Mouse (Mus musculus): ENCODE data around the gene Shisa8. TPM values are rescaled to one million over a fixed set of nuclear protein-coding genes. Genes with fewer than 3 reads are reported as not detected.

Gene Shisa8
- polyA plus RNA-seq, 1 experiment from 2014 or later = 0.66 TPM

DNA sequence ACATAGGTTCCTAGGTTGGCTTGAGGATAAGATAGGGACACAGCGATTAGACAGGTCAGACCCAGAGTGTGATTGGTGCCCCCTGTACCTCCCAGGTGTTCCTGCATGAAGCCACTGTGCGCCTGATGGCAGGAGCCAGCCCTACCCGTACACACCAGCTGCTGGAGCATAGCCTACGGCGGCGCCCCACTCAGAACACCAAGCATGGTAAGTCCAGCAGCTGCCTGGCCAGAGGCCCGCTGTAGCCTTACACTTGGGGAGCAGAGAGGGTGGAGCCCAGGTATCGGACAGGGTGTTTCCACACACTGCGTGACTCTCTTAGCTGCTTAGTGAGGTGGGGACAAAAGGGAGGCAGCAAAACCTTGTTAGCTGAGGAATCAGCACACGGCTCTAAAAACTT, 9.5 kb downstream of the Shisa8 start:
- Histone ChIP-seq H3K9me3 (replicated peaks; ENCODE audit: low read length) (no peaks in the 10 kb centered on the region), H3K27me3 (ENCODE audit: insufficient read depth, low read length) (peaks cover 16% of the 10 kb centered on the region), H3K4me2 (ENCODE audit: low read length) (no peak overlapping the region), H3K9ac (ENCODE audit: low read depth, low read length) (no peak overlapping the region), H3K36me3 (ENCODE audit: insufficient read depth, low read length) (peaks cover 43% of the 10 kb centered on the region), H3K4me3 (replicated peaks; ENCODE audit: low read depth, low read length) (no peak overlapping the region), H3K27ac (no peak overlapping the region), H3K4me1 (replicated peaks; ENCODE audit: insufficient read depth, low read length) (no peaks in the 10 kb centered on the region)
- DNase-seq (ENCODE audit: low spot score) = no peak
- no peak for TF ChIP-seq CTCF (IDR thresholded peaks at IDR 0.05; ENCODE audit: low read depth)
- 95% methylated on average over 10 of the region's 10 CpGs for WGBS
- ATAC-seq (replicated peaks; ENCODE audit: low FRiP score, low read depth) = no peak

- H3K9ac ChIP-seq (ENCODE audit: low read depth, low read length) = no peak overlapping the region
- H3K4me2 ChIP-seq (ENCODE audit: low read length) = no peak overlapping the region
- H3K27me3 ChIP-seq (ENCODE audit: insufficient read depth, low read length) = peaks cover 9% of the 10 kb centered on the region
- H3K9me3 ChIP-seq (replicated peaks; ENCODE audit: low read length) = no peaks in the 10 kb centered on the region
- peaks cover 51% of the 10 kb centered on the region for H3K36me3 ChIP-seq (ENCODE audit: insufficient read depth, low read length)
- DNase-seq (ENCODE audit: low spot score) = no peak
- H3K4me1 ChIP-seq (replicated peaks; ENCODE audit: insufficient read depth, low read length) = no peaks in the 10 kb centered on the region
- no peak for TF ChIP-seq CTCF (IDR thresholded peaks at IDR 0.05; ENCODE audit: low read depth)
- no peak overlapping the region for H3K27ac ChIP-seq
- ATAC-seq (replicated peaks; ENCODE audit: low FRiP score, low read depth) = no peak
- 75% methylated on average over 6 of the region's 6 CpGs for WGBS
- H3K4me3 ChIP-seq (replicated peaks; ENCODE audit: low read depth, low read length) = no peak overlapping the region
Measured at GRCm38 (mm10) chr15:82202086-82202485, 10.5 kb downstream of the Shisa8 start.

DNA sequence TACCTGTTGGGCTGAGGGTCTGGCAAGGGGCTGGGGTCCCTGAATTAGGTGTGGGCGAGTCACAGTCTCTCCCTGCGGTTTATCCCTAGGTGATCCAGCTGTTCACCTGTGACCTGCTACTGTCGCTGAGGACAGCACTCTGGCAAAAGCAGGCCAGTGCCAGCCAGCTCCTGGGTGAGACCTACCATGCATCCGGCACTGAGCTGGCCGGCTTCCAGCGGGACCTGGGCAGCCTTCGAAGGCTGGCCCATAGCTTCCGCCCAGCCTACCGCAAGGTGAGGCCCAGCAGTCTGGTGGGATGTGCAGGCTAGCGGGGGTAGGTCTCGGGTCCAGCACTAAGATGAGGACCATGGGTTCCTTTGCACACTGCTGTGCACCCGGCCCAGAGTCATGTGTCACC, 13.1 kb downstream of the Shisa8 start:
- no peak overlapping the region for H3K4me3 ChIP-seq (replicated peaks; ENCODE audit: low read depth, low read length)
- H3K9me3 ChIP-seq (replicated peaks; ENCODE audit: low read length) = no peaks in the 10 kb centered on the region
- no peaks in the 10 kb centered on the region for H3K4me1 ChIP-seq (replicated peaks; ENCODE audit: insufficient read depth, low read length)
- no peak for TF ChIP-seq CTCF (IDR thresholded peaks at IDR 0.05; ENCODE audit: low read depth)
- WGBS = 84% methylated on average over 12 of the region's 12 CpGs
- H3K27me3 ChIP-seq (ENCODE audit: insufficient read depth, low read length) = no peaks in the 10 kb centered on the region
- ATAC-seq (replicated peaks; ENCODE audit: low FRiP score, low read depth) (no peak; the same call in 1 of the 2 replicates), DNase-seq (ENCODE audit: low spot score) (no peak)
- no peak overlapping the region for H3K4me2 ChIP-seq (ENCODE audit: low read length)
- H3K27ac ChIP-seq = no peak overlapping the region
- peaks cover 68% of the 10 kb centered on the region for H3K36me3 ChIP-seq (ENCODE audit: insufficient read depth, low read length)
- no peak overlapping the region for H3K9ac ChIP-seq (ENCODE audit: low read depth, low read length)

- Histone ChIP-seq H3K27ac (no peak overlapping the region), H3K36me3 (ENCODE audit: insufficient read depth, low read length) (peaks cover 67% of the 10 kb centered on the region), H3K9me3 (replicated peaks; ENCODE audit: low read length) (no peaks in the 10 kb centered on the region), H3K4me3 (replicated peaks; ENCODE audit: low read depth, low read length) (no peak overlapping the region), H3K4me2 (ENCODE audit: low read length) (no peak overlapping the region), H3K4me1 (replicated peaks; ENCODE audit: insufficient read depth, low read length) (no peaks in the 10 kb centered on the region), H3K27me3 (ENCODE audit: insufficient read depth, low read length) (no peaks in the 10 kb centered on the region), H3K9ac (ENCODE audit: low read depth, low read length) (no peak overlapping the region)
- no peak for DNase-seq (ENCODE audit: low spot score)
- WGBS = 86% methylated on average over 7 of the region's 7 CpGs
- ATAC-seq (replicated peaks; ENCODE audit: low FRiP score, low read depth) = no peak
- no peak for TF ChIP-seq CTCF (IDR thresholded peaks at IDR 0.05; ENCODE audit: low read depth)
Measured at GRCm38 (mm10) chr15:82198342-82198741, 14.3 kb downstream of the Shisa8 start.

DNA sequence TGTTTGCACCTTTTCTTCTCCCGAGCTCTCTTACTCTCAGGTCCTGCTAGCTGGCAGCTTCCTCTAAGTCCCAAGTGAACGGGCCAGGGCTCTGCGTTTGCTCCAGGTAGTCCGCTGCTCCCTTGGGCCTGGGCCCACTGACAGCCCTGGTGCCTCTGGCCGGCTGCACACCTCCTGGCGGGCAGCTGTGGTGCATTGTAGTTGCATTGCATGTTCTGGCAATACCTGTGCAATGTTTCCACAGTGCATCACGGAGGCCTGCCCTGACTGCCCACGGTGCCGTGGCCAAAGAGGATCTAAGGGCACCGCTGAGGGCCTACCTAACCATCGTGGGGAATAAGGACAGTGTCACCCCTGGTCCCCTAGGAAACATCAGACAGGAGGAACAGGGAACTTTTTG, 14.7 kb downstream of the Shisa8 start:
- H3K4me3 ChIP-seq (replicated peaks; ENCODE audit: low read depth, low read length) = no peak overlapping the region
- DNase-seq (ENCODE audit: low spot score) (no peak), ATAC-seq (replicated peaks; ENCODE audit: low FRiP score, low read depth) (no peak)
- no peak for TF ChIP-seq CTCF (IDR thresholded peaks at IDR 0.05; ENCODE audit: low read depth)
- H3K9ac ChIP-seq (ENCODE audit: low read depth, low read length) = no peak overlapping the region
- H3K27me3 ChIP-seq (ENCODE audit: insufficient read depth, low read length) = no peaks in the 10 kb centered on the region
- H3K9me3 ChIP-seq (replicated peaks; ENCODE audit: low read length) = no peaks in the 10 kb centered on the region
- no peak overlapping the region for H3K27ac ChIP-seq
- no peak overlapping the region for H3K4me2 ChIP-seq (ENCODE audit: low read length)
- 86% methylated on average over 11 of the region's 11 CpGs for WGBS
- no peaks in the 10 kb centered on the region for H3K4me1 ChIP-seq (replicated peaks; ENCODE audit: insufficient read depth, low read length)
- H3K36me3 ChIP-seq (ENCODE audit: insufficient read depth, low read length) = peaks cover 67% of the 10 kb centered on the region

GRCm38 (mm10) chr15:82197246-82197750, 15.3 kb downstream of the Shisa8 start:
- H3K27ac ChIP-seq = no peak overlapping the region
- H3K36me3 ChIP-seq (ENCODE audit: insufficient read depth, low read length) = peaks cover 64% of the 10 kb centered on the region
- H3K9me3 ChIP-seq (replicated peaks; ENCODE audit: low read length) = no peaks in the 10 kb centered on the region
- H3K4me2 ChIP-seq (ENCODE audit: low read length) = no peak overlapping the region
- WGBS = 91% methylated on average over 10 of the region's 10 CpGs
- no peak overlapping the region for H3K4me3 ChIP-seq (replicated peaks; ENCODE audit: low read depth, low read length)
- no peak for TF ChIP-seq CTCF (IDR thresholded peaks at IDR 0.05; ENCODE audit: low read depth)
- no peaks in the 10 kb centered on the region for H3K4me1 ChIP-seq (replicated peaks; ENCODE audit: insufficient read depth, low read length)
- no peak for DNase-seq (ENCODE audit: low spot score)
- no peaks in the 10 kb centered on the region for H3K27me3 ChIP-seq (ENCODE audit: insufficient read depth, low read length)
- no peak for ATAC-seq (replicated peaks; ENCODE audit: low FRiP score, low read depth)
- H3K9ac ChIP-seq (ENCODE audit: low read depth, low read length) = no peak overlapping the region

GRCm38 (mm10) chr15:82196300-82196699, 16.3 kb downstream of the Shisa8 start:
- Histone ChIP-seq H3K9ac (ENCODE audit: low read depth, low read length) (no peak overlapping the region), H3K27ac (no peak overlapping the region), H3K36me3 (ENCODE audit: insufficient read depth, low read length) (peaks cover 60% of the 10 kb centered on the region), H3K4me2 (ENCODE audit: low read length) (no peak overlapping the region), H3K4me1 (replicated peaks; ENCODE audit: insufficient read depth, low read length) (no peaks in the 10 kb centered on the region), H3K9me3 (replicated peaks; ENCODE audit: low read length) (no peaks in the 10 kb centered on the region), H3K27me3 (ENCODE audit: insufficient read depth, low read length) (no peaks in the 10 kb centered on the region), H3K4me3 (replicated peaks; ENCODE audit: low read depth, low read length) (no peak overlapping the region)
- TF ChIP-seq CTCF (IDR thresholded peaks at IDR 0.05; ENCODE audit: low read depth) = no peak
- no peak for ATAC-seq (replicated peaks; ENCODE audit: low FRiP score, low read depth)
- no peak for DNase-seq (ENCODE audit: low spot score)
- WGBS = 85% methylated on average over 12 of the region's 12 CpGs
